Mouse (Mus musculus): ENCODE data around the gene Txndc8. TPM values are rescaled to one million over a fixed set of nuclear protein-coding genes. Genes with fewer than 3 reads are reported as not detected.

The Txndc8 gene
- not detected in 2 replicates for polyA plus RNA-seq (2014; fragmentation: Nextera tagmentation; extraction: Ambion mirVana)

- H3K9ac ChIP-seq = no peak within 1 kb of the TSS
- WGBS = 85% methylated on average over 5 of the region's 5 CpGs
- no peak for TF ChIP-seq CTCF (IDR thresholded peaks at IDR 0.05; ENCODE audit: low read depth)
- H3K27me3 ChIP-seq (ENCODE audit: insufficient read depth, low read length) = no peaks in the 10 kb centered on the region
- no peak within 1 kb of the TSS for H3K4me3 ChIP-seq (ENCODE audit: low read depth, low read length)
- DNase-seq (no peak), ATAC-seq (ENCODE audit: insufficient read depth) (no peak)
- H3K36me3 ChIP-seq (ENCODE audit: insufficient read depth) = no peaks in the 10 kb centered on the region
- H3K9me3 ChIP-seq (ENCODE audit: low read depth, low read length) = no peaks in the 10 kb centered on the region
- H3K4me1 ChIP-seq (ENCODE audit: insufficient read depth) = no peaks in the 10 kb centered on the region
- no peak within 1 kb of the TSS for H3K4me2 ChIP-seq
- no peak within 1 kb of the TSS for H3K27ac ChIP-seq (ENCODE audit: low read depth)
Observed at GRCm38 (mm10) chr4:58009024-58009423, at the start of gene Txndc8. Gene Txndc8 (minus strand): TSS chr4:58009124.

GRCm38 (mm10) chr4:58055653-58056052, 46.7 kb upstream of the Txndc8 start:
- ATAC-seq (ENCODE audit: insufficient read depth) = no peak
- Histone ChIP-seq H3K4me2 (no peak overlapping the region), H3K9me3 (ENCODE audit: low read depth, low read length) (no peaks in the 10 kb centered on the region), H3K36me3 (ENCODE audit: insufficient read depth) (peaks cover 21% of the 10 kb centered on the region), H3K4me1 (ENCODE audit: insufficient read depth) (no peaks in the 10 kb centered on the region), H3K27me3 (ENCODE audit: insufficient read depth, low read length) (no peaks in the 10 kb centered on the region), H3K4me3 (ENCODE audit: low read depth, low read length) (no peak overlapping the region), H3K27ac (ENCODE audit: low read depth) (no peak overlapping the region), H3K9ac (no peak overlapping the region)
- DNase-seq = no peak
- TF ChIP-seq CTCF (IDR thresholded peaks at IDR 0.05; ENCODE audit: low read depth) = no peak

- Histone ChIP-seq H3K27ac (ENCODE audit: low read depth) (no peak overlapping the region), H3K9ac (no peak overlapping the region), H3K36me3 (ENCODE audit: insufficient read depth) (peaks cover 25% of the 10 kb centered on the region), H3K9me3 (ENCODE audit: low read depth, low read length) (no peaks in the 10 kb centered on the region), H3K4me3 (ENCODE audit: low read depth, low read length) (no peak overlapping the region), H3K4me1 (ENCODE audit: insufficient read depth) (no peaks in the 10 kb centered on the region), H3K27me3 (ENCODE audit: insufficient read depth, low read length) (no peaks in the 10 kb centered on the region), H3K4me2 (no peak overlapping the region)
- no peak for TF ChIP-seq CTCF (IDR thresholded peaks at IDR 0.05; ENCODE audit: low read depth)
- 62% methylated on average over 5 of the region's 5 CpGs for WGBS
- ATAC-seq (ENCODE audit: insufficient read depth) (no peak), DNase-seq (no peak)
Observed at GRCm38 (mm10) chr4:58054441-58054840, 45.5 kb upstream of the Txndc8 start.

GRCm38 (mm10) chr4:58050746-58051145, 41.8 kb upstream of the Txndc8 start:
- Histone ChIP-seq H3K9ac (no peak overlapping the region), H3K27ac (ENCODE audit: low read depth) (no peak overlapping the region), H3K4me3 (ENCODE audit: low read depth, low read length) (no peak overlapping the region), H3K4me2 (no peak overlapping the region), H3K27me3 (ENCODE audit: insufficient read depth, low read length) (no peaks in the 10 kb centered on the region), H3K36me3 (ENCODE audit: insufficient read depth) (peaks cover 30% of the 10 kb centered on the region), H3K4me1 (ENCODE audit: insufficient read depth) (no peaks in the 10 kb centered on the region), H3K9me3 (ENCODE audit: low read depth, low read length) (no peaks in the 10 kb centered on the region)
- TF ChIP-seq CTCF (IDR thresholded peaks at IDR 0.05; ENCODE audit: low read depth) = no peak
- no peak for DNase-seq
- no peak for ATAC-seq (ENCODE audit: insufficient read depth)
- 68% methylated on average over 8 of the region's 8 CpGs for WGBS

- no peak for TF ChIP-seq CTCF (IDR thresholded peaks at IDR 0.05; ENCODE audit: low read depth)
- no peak for DNase-seq
Observed at GRCm38 (mm10) chr4:58050276-58050675, 41.4 kb upstream of the Txndc8 start.

GRCm38 (mm10) chr4:58044833-58045232, 35.9 kb upstream of the Txndc8 start:
- WGBS = 88% methylated on average over 6 of the region's 6 CpGs

More at GRCm38 (mm10) chr4:58050276-58050675, 41.4 kb upstream of the Txndc8 start:
- ATAC-seq (ENCODE audit: insufficient read depth) = no peak
- Histone ChIP-seq H3K9me3 (ENCODE audit: low read depth, low read length) (no peaks in the 10 kb centered on the region), H3K27ac (ENCODE audit: low read depth) (no peak overlapping the region), H3K4me1 (ENCODE audit: insufficient read depth) (no peaks in the 10 kb centered on the region), H3K4me2 (no peak overlapping the region), H3K36me3 (ENCODE audit: insufficient read depth) (peaks cover 33% of the 10 kb centered on the region), H3K9ac (no peak overlapping the region), H3K27me3 (ENCODE audit: insufficient read depth, low read length) (no peaks in the 10 kb centered on the region), H3K4me3 (ENCODE audit: low read depth, low read length) (no peak overlapping the region)
- 76% methylated on average over 8 of the region's 8 CpGs for WGBS

GRCm38 (mm10) chr4:58044356-58044755, 35.4 kb upstream of the Txndc8 start:
- Histone ChIP-seq H3K4me1 (ENCODE audit: insufficient read depth) (no peaks in the 10 kb centered on the region), H3K27me3 (ENCODE audit: insufficient read depth, low read length) (no peaks in the 10 kb centered on the region), H3K4me2 (no peak overlapping the region), H3K36me3 (ENCODE audit: insufficient read depth) (peaks cover 22% of the 10 kb centered on the region; the same call in 1 of the 2 replicates), H3K27ac (ENCODE audit: low read depth) (no peak overlapping the region), H3K9me3 (ENCODE audit: low read depth, low read length) (no peaks in the 10 kb centered on the region), H3K4me3 (ENCODE audit: low read depth, low read length) (no peak overlapping the region), H3K9ac (no peak overlapping the region)
- TF ChIP-seq CTCF (IDR thresholded peaks at IDR 0.05; ENCODE audit: low read depth) = no peak
- no peak for DNase-seq
- ATAC-seq (ENCODE audit: insufficient read depth) = no peak
- 97% methylated on average over 3 of the region's 3 CpGs for WGBS

More at GRCm38 (mm10) chr4:58044833-58045232, 35.9 kb upstream of the Txndc8 start:
- H3K9me3 ChIP-seq (ENCODE audit: low read depth, low read length) = no peaks in the 10 kb centered on the region
- H3K4me1 ChIP-seq (ENCODE audit: insufficient read depth) = no peaks in the 10 kb centered on the region
- no peaks in the 10 kb centered on the region for H3K27me3 ChIP-seq (ENCODE audit: insufficient read depth, low read length)
- no peak overlapping the region for H3K4me2 ChIP-seq
- ATAC-seq (ENCODE audit: insufficient read depth) (no peak), DNase-seq (no peak)
- TF ChIP-seq CTCF (IDR thresholded peaks at IDR 0.05; ENCODE audit: low read depth) = no peak
- H3K9ac ChIP-seq = no peak overlapping the region
- no peak overlapping the region for H3K27ac ChIP-seq (ENCODE audit: low read depth)
- no peak overlapping the region for H3K4me3 ChIP-seq (ENCODE audit: low read depth, low read length)
- H3K36me3 ChIP-seq (ENCODE audit: insufficient read depth) = peaks cover 25% of the 10 kb centered on the region; the same call in 1 of the 2 replicates

GRCm38 (mm10) chr4:58040093-58040492, 31.2 kb upstream of the Txndc8 start:
- H3K4me1 ChIP-seq (ENCODE audit: insufficient read depth) = no peaks in the 10 kb centered on the region

More at GRCm38 (mm10) chr4:58040093-58040492, 31.2 kb upstream of the Txndc8 start:
- DNase-seq (no peak), ATAC-seq (ENCODE audit: insufficient read depth) (no peak)
- Histone ChIP-seq H3K36me3 (ENCODE audit: insufficient read depth) (peaks cover 5% of the 10 kb centered on the region; the same call in 1 of the 2 replicates), H3K9ac (no peak overlapping the region), H3K27me3 (ENCODE audit: insufficient read depth, low read length) (no peaks in the 10 kb centered on the region), H3K4me2 (no peak overlapping the region), H3K27ac (ENCODE audit: low read depth) (no peak overlapping the region), H3K4me3 (ENCODE audit: low read depth, low read length) (no peak overlapping the region), H3K9me3 (ENCODE audit: low read depth, low read length) (no peaks in the 10 kb centered on the region)
- 87% methylated on average over 2 of the region's 2 CpGs for WGBS
- no peak for TF ChIP-seq CTCF (IDR thresholded peaks at IDR 0.05; ENCODE audit: low read depth)
